ENCODE assay signal across 25 mouse cellular contexts in genomic region chr1:160774166-160774565, GRCm38 (mm10).
"Had no signal": no experiment of that assay in that cellular context is flagged by ENCODE, and none has a peak within 500 bp of the region (broad histone marks: within the 10 kb centered on the region; RNA-seq: fewer than 3 reads in every experiment).

No protein-coding gene starts in this region.

- H3K4me3 ChIP-seq: gastrocnemius, adult 2 months; heart, adult 2 months; heart, embryonic 12.5 days; hindbrain, embryonic 10.5 days; hindbrain, embryonic 12.5 days; intestine, embryonic 15.5 days; limb, embryonic 13.5 days; limb, embryonic 15.5 days; liver, embryonic 12.5 days had no signal

- H3K36me3 ChIP-seq: hindbrain, embryonic 10.5 days; hindbrain, embryonic 12.5 days; intestine, embryonic 15.5 days; limb, embryonic 13.5 days; limb, embryonic 15.5 days; liver, embryonic 12.5 days had no signal

- ATAC-seq: hindbrain, embryonic 16.5 days; inflammation-experienced regulatory T-cells, adult 6 months; intestine, embryonic 15.5 days; intestine, postnatal 0 days; liver, embryonic 12.5 days had no signal

- H3K27ac ChIP-seq: gastrocnemius, adult 2 months; heart, adult 2 months; hindbrain, embryonic 10.5 days; hindbrain, embryonic 12.5 days; hindbrain, embryonic 14.5 days; intestine, embryonic 15.5 days; limb, embryonic 13.5 days; limb, embryonic 15.5 days; liver, embryonic 12.5 days; liver, embryonic 14.5 days had no signal

- H3K9me3 ChIP-seq: heart, embryonic 12.5 days; hindbrain, embryonic 10.5 days; hindbrain, embryonic 12.5 days; intestine, embryonic 15.5 days; limb, embryonic 13.5 days; limb, embryonic 15.5 days; liver, embryonic 12.5 days had no signal

- H3K9ac ChIP-seq: heart, embryonic 12.5 days; hindbrain, embryonic 12.5 days; hindbrain, embryonic 14.5 days; intestine, embryonic 15.5 days; limb, embryonic 13.5 days; limb, embryonic 15.5 days; liver, embryonic 12.5 days; liver, embryonic 14.5 days had no signal

- H3K4me1 ChIP-seq: heart, embryonic 12.5 days; hindbrain, embryonic 10.5 days; hindbrain, embryonic 12.5 days; intestine, embryonic 15.5 days; limb, embryonic 13.5 days; limb, embryonic 15.5 days; liver, embryonic 12.5 days had no signal

- DNase-seq: gastrocnemius, adult 2 months; gastrocnemius, postnatal 10 days; gastrocnemius, postnatal 25 days; heart, adult 2 months; heart, postnatal 10 days; heart, postnatal 4 days; kidney, adult 18-20 months; kidney, adult 8-10 months; kidney, postnatal 14 days; kidney, postnatal 36 days; layer of hippocampus, adult 9-11 months; layer of hippocampus, postnatal 36 days; left cerebral cortex, postnatal 4 days had no signal

- H3K4me2 ChIP-seq: heart, embryonic 12.5 days; hindbrain, embryonic 12.5 days; hindbrain, embryonic 14.5 days; intestine, embryonic 15.5 days; limb, embryonic 13.5 days; limb, embryonic 15.5 days; liver, embryonic 12.5 days had no signal

- H3K27me3 ChIP-seq: heart, embryonic 12.5 days; hindbrain, embryonic 12.5 days; intestine, embryonic 15.5 days; limb, embryonic 13.5 days; limb, embryonic 15.5 days; liver, embryonic 12.5 days had no signal
